Mouse (Mus musculus) MEL (cell line): ENCODE measurements at regions not wholly inside any gene's neighbourhood (a gene's known extent, or its start where the extent isn't known, plus 50 kb on each side); places are given as distances from the start of the nearest gene placed in this dataset.

Experiments used
- CHD2 ChIP-seq: IDR thresholded peaks from 2 replicates; pipeline ENCODE4 v1.6.1; 2011; ENCODE audit warnings: low read length, improper control_type of control experiment
- ELF1 ChIP-seq: IDR thresholded peaks from 2 replicates; pipeline ENCODE4 v1.6.1; 2014; ENCODE audit warnings: low read depth, mild to moderate bottlenecking, inconsistent platforms, low read length, improper control_type of control experiment, moderate library complexity
- POLR2A ChIP-seq, 2 experiments: IDR thresholded peaks; 2 replicates each; pipeline ENCODE4 v1.6.1; 2011 to 2012; ENCODE audit warnings: low read length in 2 of 2, mild to moderate bottlenecking in 2 of 2, control low read depth in 1 of 2, improper control_type of control experiment in 1 of 2, low read depth in 1 of 2, moderate library complexity in 1 of 2; ENCODE audit not compliant: control insufficient read depth in 1 of 2, insufficient read depth in 1 of 2, poor library complexity in 1 of 2

DNA sequence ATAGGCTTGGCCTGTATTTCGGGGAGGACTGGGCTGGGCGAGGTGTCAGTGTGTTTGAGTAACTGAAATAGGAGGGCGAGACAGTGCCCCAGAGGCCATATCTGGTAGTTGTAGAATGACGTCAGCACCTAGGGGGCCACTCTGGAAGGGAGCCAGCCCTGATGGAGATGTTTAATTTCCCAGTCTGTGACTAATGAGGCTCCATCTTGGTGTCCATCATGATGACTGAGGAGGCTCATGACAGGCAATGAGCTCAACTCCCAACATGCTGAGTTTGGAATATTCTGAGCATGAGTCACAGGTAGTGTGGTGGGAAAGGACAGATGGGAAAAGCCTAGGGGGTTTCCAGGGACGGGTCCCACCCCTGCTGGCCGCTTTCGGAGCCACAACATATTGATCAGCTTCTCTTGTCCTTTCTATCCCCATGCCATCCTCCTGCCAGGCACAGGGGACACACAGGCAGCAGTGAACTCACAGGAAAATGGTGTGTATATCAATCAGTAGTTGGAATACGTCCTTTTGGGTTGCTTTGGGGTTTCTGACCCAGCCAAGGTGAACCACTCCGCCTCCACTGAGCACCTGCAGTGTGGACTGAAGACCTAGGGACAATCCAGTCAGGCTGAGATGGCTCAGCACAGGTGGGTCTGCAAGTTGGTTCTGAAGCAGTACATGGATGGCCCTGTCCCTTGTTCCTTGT is 222.5 kb downstream of the Matn1 start:
- TF ChIP-seq ELF1 (no peak), POLR2A (IDR thresholded peaks at IDR 0.05; ENCODE audit: control insufficient read depth in 1 of 2, insufficient read depth in 1 of 2, low read depth in 1 of 2, low read length in 2 of 2, poor library complexity in 1 of 2) (no peak), CHD2 (no peak)
